Mouse (Mus musculus) bone marrow macrophage, adult 2 months (primary cell): ENCODE measurements around the gene Tubb2b. TPM values are rescaled to one million over a fixed set of nuclear protein-coding genes. Genes with fewer than 3 reads are reported as not detected.

Experiments used
- H3K27ac ChIP-seq: 2 replicates; pipeline ENCODE4 v1.5.1; 2012; ENCODE audit warnings: low read depth, low read length; ENCODE audit not compliant: insufficient read depth
- H3K4me1 ChIP-seq: 2 replicates; pipeline ENCODE4 v1.6.1; 2012; ENCODE audit warnings: low read length; ENCODE audit not compliant: control insufficient read depth, insufficient read depth
- H3K4me3 ChIP-seq: 2 replicates; pipeline ENCODE4 v1.5.1; 2012; ENCODE audit warnings: mild to moderate bottlenecking, low read length, moderate library complexity; ENCODE audit not compliant: insufficient read depth
- CTCF ChIP-seq: IDR thresholded peaks from 2 replicates; pipeline ENCODE4 v1.5.1; 2012; ENCODE audit warnings: low read depth, mild to moderate bottlenecking, low read length, moderate library complexity
- POLR2A ChIP-seq: IDR thresholded peaks from 2 replicates; pipeline ENCODE4 v1.6.1; 2012; ENCODE audit warnings: mild to moderate bottlenecking, low read depth, low read length, borderline replicate concordance
- polyA plus RNA-seq: library from polyadenylated mRNA; stranded (reverse); fragments of >200 nt; gene quantifications from 2 replicates; pipeline ENCODE4 v1.2.4, GENCODE M21; 2012; ENCODE audit not compliant: missing spikeins, insufficient read depth, insufficient read length

The Tubb2b gene
- polyA plus RNA-seq, 1 experiment = 0.94 TPM

- no peak overlapping the region for H3K27ac ChIP-seq
- H3K4me3 ChIP-seq = no peak overlapping the region
Measured at GRCm38 (mm10) chr13:34154217-34154930, 24.1 kb upstream of the Tubb2b start.

GRCm38 (mm10) chr13:34153254-34154011 lies 23.2 kb upstream of the Tubb2b start:
- H3K4me3 ChIP-seq = no peak overlapping the region
- H3K27ac ChIP-seq = no peak overlapping the region
- peaks cover 10% of the 10 kb centered on the region for H3K4me1 ChIP-seq
- TF ChIP-seq CTCF (no peak), POLR2A (no peak)

More at GRCm38 (mm10) chr13:34154217-34154930, 24.1 kb upstream of the Tubb2b start:
- peak; percentile 30 for TF ChIP-seq CTCF
- TF ChIP-seq POLR2A = no peak
- H3K4me1 ChIP-seq = peaks cover 10% of the 10 kb centered on the region

GRCm38 (mm10) chr13:34152695-34153094 lies 22.4 kb upstream of the Tubb2b start:
- H3K27ac ChIP-seq = no peak overlapping the region
- H3K4me1 ChIP-seq = peaks cover 9% of the 10 kb centered on the region
- H3K4me3 ChIP-seq = no peak overlapping the region
- TF ChIP-seq CTCF (no peak), POLR2A (no peak)

GRCm38 (mm10) chr13:34151425-34151824 lies 21.2 kb upstream of the Tubb2b start:
- Histone ChIP-seq H3K4me1 (peaks cover 9% of the 10 kb centered on the region), H3K27ac (no peak overlapping the region), H3K4me3 (no peak overlapping the region)
- TF ChIP-seq CTCF (no peak), POLR2A (no peak)

- TF ChIP-seq CTCF (no peak), POLR2A (no peak)
- H3K4me1 ChIP-seq = peaks cover 2% of the 10 kb centered on the region; the same call in 1 of the 2 replicates
Measured at GRCm38 (mm10) chr13:34150271-34151027, 20.2 kb upstream of the Tubb2b start.

GRCm38 (mm10) chr13:34149463-34150176 lies 19.4 kb upstream of the Tubb2b start:
- Histone ChIP-seq H3K4me3 (no peak overlapping the region), H3K4me1 (peaks cover 2% of the 10 kb centered on the region; the same call in 1 of the 2 replicates), H3K27ac (no peak overlapping the region)
- no peak for TF ChIP-seq POLR2A
- TF ChIP-seq CTCF = no peak

More at GRCm38 (mm10) chr13:34150271-34151027, 20.2 kb upstream of the Tubb2b start:
- H3K4me3 ChIP-seq = no peak overlapping the region
- no peak overlapping the region for H3K27ac ChIP-seq

GRCm38 (mm10) chr13:34148767-34149392 lies 18.6 kb upstream of the Tubb2b start:
- no peak for TF ChIP-seq CTCF
- no peak for TF ChIP-seq POLR2A
- Histone ChIP-seq H3K4me1 (no peaks in the 10 kb centered on the region), H3K27ac (no peak overlapping the region), H3K4me3 (no peak overlapping the region)

- TF ChIP-seq CTCF = no peak
- no peak for TF ChIP-seq POLR2A
- Histone ChIP-seq H3K4me3 (no peak overlapping the region), H3K4me1 (no peaks in the 10 kb centered on the region), H3K27ac (no peak overlapping the region)
Measured at GRCm38 (mm10) chr13:34148181-34148580, 17.9 kb upstream of the Tubb2b start.

- no peak for TF ChIP-seq CTCF
- no peak for TF ChIP-seq POLR2A
- no peak overlapping the region for H3K4me3 ChIP-seq
- H3K4me1 ChIP-seq = no peaks in the 10 kb centered on the region
- no peak overlapping the region for H3K27ac ChIP-seq
Measured at GRCm38 (mm10) chr13:34146916-34147315, 16.6 kb upstream of the Tubb2b start.
